Mouse (Mus musculus) midbrain, embryonic 14.5 days (tissue): ENCODE results near the gene Cacng3. TPM values are rescaled to one million over a fixed set of nuclear protein-coding genes. Genes with fewer than 3 reads are reported as not detected.
A peak's percentile ranks its signal among the peaks of the same experiment; 100 is the strongest.

Source experiments
- ATAC-seq: fragments of 200-750 bp; cut with Nextera tagmentation; 2 replicates; pipeline ENCODE4 v1.8.0; 2017; ENCODE audit warnings: moderate number of reproducible peaks, moderate library complexity; ENCODE audit not compliant: low FRiP score, low TSS enrichment
- DNase-seq: peaks from one replicate; pipeline ENCODE4 v3.0.0-alpha.2; 2015
- H3K27ac ChIP-seq: fragments of 300-500 bp; sonication (generic); replicated peaks from 2 replicates; pipeline ENCODE4 v1.5.1; 2014; ENCODE audit warnings: mild to moderate bottlenecking, low read depth, low read length, moderate library complexity
- H3K27me3 ChIP-seq: fragments of 300-500 bp; sonication (generic); 2 replicates; pipeline ENCODE4 v1.6.1; 2014; ENCODE audit warnings: low read length, control low read depth, mixed read lengths; ENCODE audit not compliant: control insufficient read depth, insufficient read depth
- H3K36me3 ChIP-seq: fragments of 300-500 bp; sonication (generic); 2 replicates; pipeline ENCODE4 v1.6.1; 2014; ENCODE audit warnings: low read length, control low read depth; ENCODE audit not compliant: control insufficient read depth, insufficient read depth
- H3K4me1 ChIP-seq: fragments of 300-500 bp; sonication (generic); 2 replicates; pipeline ENCODE4 v1.6.1; 2014; ENCODE audit warnings: mild to moderate bottlenecking, antibody characterized with exemption, low read length, control low read depth; ENCODE audit not compliant: control insufficient read depth, insufficient read depth
- H3K4me2 ChIP-seq: fragments of 300-500 bp; sonication (generic); 2 replicates; pipeline ENCODE4 v1.6.1; 2014; ENCODE audit warnings: mild to moderate bottlenecking, low read length, moderate library complexity
- H3K4me3 ChIP-seq: fragments of 300-500 bp; sonication (generic); replicated peaks from 2 replicates; pipeline ENCODE4 v1.5.1; 2014; ENCODE audit warnings: low read depth, low read length
- H3K9ac ChIP-seq: fragments of 300-500 bp; sonication (generic); replicated peaks from 2 replicates; pipeline ENCODE4 v1.6.1; 2014; ENCODE audit warnings: mild to moderate bottlenecking, low read length, moderate library complexity
- H3K9me3 ChIP-seq: fragments of 300-500 bp; sonication (generic); 2 replicates; pipeline ENCODE4 v1.6.1; 2016; ENCODE audit warnings: low read length, control low read depth, mixed read lengths; ENCODE audit not compliant: control insufficient read depth
- WGBS: fragments of 180-500 bp; shearing (Covaris S2); extraction: QIAGEN DNeasy Blood & Tissue Kit; methylation state at CpG from one replicate; pipeline ENCODE4 v1.1.7; 2014; 5-methylcytosine and 5-hydroxymethylcytosine counted together
- polyA plus RNA-seq: library from polyadenylated mRNA; unstranded; fragments of >200 nt; fragmentation: Nextera tagmentation; extraction: Ambion mirVana; gene quantifications from 2 replicates; pipeline ENCODE4 v1.2.1, GENCODE M21; 2014

Cacng3 gene
- polyA plus RNA-seq, 1 experiment from 2014 or later = 17.2 TPM

GRCm38 (mm10) chr7:122728846-122729245 lies 58.6 kb downstream of the Cacng3 start:
- H3K4me1 ChIP-seq = no peaks in the 10 kb centered on the region
- H3K9ac ChIP-seq = no peak overlapping the region
- no peaks in the 10 kb centered on the region for H3K36me3 ChIP-seq
- no peak overlapping the region for H3K27ac ChIP-seq
- no peak overlapping the region for H3K4me3 ChIP-seq
- ATAC-seq = no peak
- DNase-seq = no peak
- no peak overlapping the region for H3K4me2 ChIP-seq
- WGBS = 41% methylated on average over 7 of the region's 7 CpGs
- H3K27me3 ChIP-seq = no peaks in the 10 kb centered on the region
- no peaks in the 10 kb centered on the region for H3K9me3 ChIP-seq

- peak; percentile 71 for DNase-seq
- H3K4me2 ChIP-seq = no peak overlapping the region
- ATAC-seq = no peak
- no peak overlapping the region for H3K9ac ChIP-seq
- H3K4me1 ChIP-seq = 0 out of 2 replicates have a peak, but pooled peaks cover 8% of the 10 kb centered on the region
- no peaks in the 10 kb centered on the region for H3K27me3 ChIP-seq
- H3K36me3 ChIP-seq = no peaks in the 10 kb centered on the region
- 26% methylated on average over 11 of the region's 11 CpGs for WGBS
- H3K27ac ChIP-seq = 0 out of 2 replicates have a peak overlapping the region, but pooled peaks have one; percentile 20
- no peak overlapping the region for H3K4me3 ChIP-seq
- H3K9me3 ChIP-seq = no peaks in the 10 kb centered on the region
Measured at GRCm38 (mm10) chr7:122735323-122735722, 65.0 kb downstream of the Cacng3 start.

- ATAC-seq (no peak; the same call in 1 of the 2 replicates), DNase-seq (peak; percentile 67)
- Histone ChIP-seq H3K4me1 (0 out of 2 replicates have a peak, but pooled peaks cover 8% of the 10 kb centered on the region), H3K9me3 (no peaks in the 10 kb centered on the region), H3K4me2 (no peak overlapping the region), H3K9ac (no peak overlapping the region), H3K27ac (peak overlapping the region; percentile 27; the same call in 1 of the 2 replicates), H3K4me3 (no peak overlapping the region), H3K36me3 (no peaks in the 10 kb centered on the region), H3K27me3 (no peaks in the 10 kb centered on the region)
- WGBS = 30% methylated on average over 5 of the region's 5 CpGs
Measured at GRCm38 (mm10) chr7:122738541-122738940, 68.2 kb downstream of the Cacng3 start.

- H3K4me2 ChIP-seq = no peak overlapping the region
- no peaks in the 10 kb centered on the region for H3K27me3 ChIP-seq
- no peaks in the 10 kb centered on the region for H3K36me3 ChIP-seq
- 0 out of 2 replicates have a peak, but pooled peaks cover 3% of the 10 kb centered on the region for H3K4me1 ChIP-seq
- no peak for DNase-seq
- H3K9me3 ChIP-seq = no peaks in the 10 kb centered on the region
- 64% methylated on average over 2 of the region's 2 CpGs for WGBS
- no peak overlapping the region for H3K4me3 ChIP-seq
- no peak overlapping the region for H3K27ac ChIP-seq
- no peak overlapping the region for H3K9ac ChIP-seq
- ATAC-seq = no peak
Measured at GRCm38 (mm10) chr7:122740663-122741062, 70.4 kb downstream of the Cacng3 start.

GRCm38 (mm10) chr7:122755920-122756603 lies 85.8 kb downstream of the Cacng3 start:
- ATAC-seq (no peak), DNase-seq (no peak)
- Histone ChIP-seq H3K4me1 (peaks cover 3% of the 10 kb centered on the region; the same call in 1 of the 2 replicates), H3K27ac (no peak overlapping the region), H3K9ac (no peak overlapping the region), H3K9me3 (no peaks in the 10 kb centered on the region), H3K4me3 (no peak overlapping the region), H3K27me3 (no peaks in the 10 kb centered on the region), H3K4me2 (no peak overlapping the region), H3K36me3 (no peaks in the 10 kb centered on the region)
- 76% methylated on average over 5 of the region's 5 CpGs for WGBS

- WGBS = 73% methylated on average over 3 of the region's 3 CpGs
- ATAC-seq (no peak), DNase-seq (no peak)
- Histone ChIP-seq H3K4me3 (no peak overlapping the region), H3K9me3 (no peaks in the 10 kb centered on the region), H3K27ac (no peak overlapping the region), H3K9ac (no peak overlapping the region), H3K36me3 (no peaks in the 10 kb centered on the region), H3K4me2 (no peak overlapping the region), H3K4me1 (peaks cover 3% of the 10 kb centered on the region; the same call in 1 of the 2 replicates), H3K27me3 (no peaks in the 10 kb centered on the region)
Measured at GRCm38 (mm10) chr7:122758645-122759044, 88.4 kb downstream of the Cacng3 start.

GRCm38 (mm10) chr7:122764506-122764905 lies 94.2 kb downstream of the Cacng3 start:
- Histone ChIP-seq H3K4me1 (peaks cover 3% of the 10 kb centered on the region; the same call in 1 of the 2 replicates), H3K36me3 (no peaks in the 10 kb centered on the region)

GRCm38 (mm10) chr7:122768292-122769020 lies 98.2 kb downstream of the Cacng3 start:
- Histone ChIP-seq H3K36me3 (no peaks in the 10 kb centered on the region), H3K4me3 (no peak overlapping the region), H3K27ac (no peak overlapping the region), H3K9ac (no peak overlapping the region), H3K27me3 (no peaks in the 10 kb centered on the region), H3K4me1 (no peaks in the 10 kb centered on the region), H3K9me3 (no peaks in the 10 kb centered on the region), H3K4me2 (no peak overlapping the region)
- ATAC-seq (no peak), DNase-seq (no peak)
- 90% methylated on average over 27 of the region's 27 CpGs for WGBS

More at GRCm38 (mm10) chr7:122764506-122764905, 94.2 kb downstream of the Cacng3 start:
- H3K27ac ChIP-seq = no peak overlapping the region
- H3K9ac ChIP-seq = no peak overlapping the region
- H3K27me3 ChIP-seq = no peaks in the 10 kb centered on the region
- DNase-seq (peak; percentile 50), ATAC-seq (no peak)
- 56% methylated on average over 5 of the region's 5 CpGs for WGBS
- no peak overlapping the region for H3K4me2 ChIP-seq
- no peaks in the 10 kb centered on the region for H3K9me3 ChIP-seq
- no peak overlapping the region for H3K4me3 ChIP-seq
